Mouse (Mus musculus) heart, postnatal 4 days (tissue): ENCODE data around the gene Phxr2. TPM values are rescaled to one million over a fixed set of nuclear protein-coding genes. Genes with fewer than 3 reads are reported as not detected.

ENCODE experiments used
- DNase-seq: peaks from one replicate; pipeline ENCODE4 v3.0.0; 2021
- total RNA-seq, 2 experiments: library from RNA; stranded (reverse); gene quantifications; 2 replicates each; pipeline ENCODE4 v1.2.3; 2021

Gene Phxr2
- total RNA-seq, 2 experiments from 2014 or later, result not detected

DNA sequence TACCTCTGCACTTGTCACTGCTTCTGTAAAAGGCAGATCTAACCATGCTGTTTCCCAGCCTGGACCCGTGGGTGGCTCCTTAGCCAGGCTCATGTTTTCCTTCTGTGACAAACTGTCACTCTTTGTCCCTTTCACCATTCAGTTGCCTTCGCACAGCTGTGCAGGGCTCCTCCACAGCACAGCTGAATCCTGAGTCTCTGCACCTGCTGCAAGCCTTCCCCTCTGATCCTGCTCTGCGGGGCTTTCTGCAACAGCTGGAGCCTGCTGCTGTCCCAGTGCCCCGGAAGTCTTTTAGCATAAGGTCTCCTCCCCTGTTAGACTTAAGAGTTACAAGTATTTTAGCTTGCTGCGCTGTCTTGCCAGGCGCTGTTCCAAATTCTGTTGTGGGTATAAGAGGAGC is 6.1 kb upstream of the Phxr2 start:
- DNase-seq, result no peak

DNA sequence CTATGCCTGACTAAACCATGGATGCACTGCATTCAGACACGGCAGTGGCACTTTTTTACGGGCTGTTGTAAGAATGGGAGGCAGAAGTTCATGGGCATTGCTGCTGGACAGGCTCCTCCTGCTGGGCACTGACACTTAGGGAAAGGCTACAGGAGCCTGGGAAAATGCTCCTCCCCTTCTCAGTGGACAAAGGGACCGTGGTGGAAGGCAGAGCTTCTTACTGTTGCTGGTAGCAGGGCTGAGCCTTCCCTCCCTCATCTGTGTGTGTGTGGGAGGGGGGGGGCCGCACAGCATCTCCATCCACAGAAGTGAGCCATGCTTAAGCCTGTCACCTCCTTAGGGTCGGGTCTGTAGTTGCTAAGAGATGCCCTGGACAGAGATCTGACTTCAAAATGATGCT is 5.2 kb upstream of the Phxr2 start:
- no peak for DNase-seq

GRCm38 (mm10) chr10:99130611-99131010 is 4.5 kb upstream of the Phxr2 start:
- no peak for DNase-seq

DNA sequence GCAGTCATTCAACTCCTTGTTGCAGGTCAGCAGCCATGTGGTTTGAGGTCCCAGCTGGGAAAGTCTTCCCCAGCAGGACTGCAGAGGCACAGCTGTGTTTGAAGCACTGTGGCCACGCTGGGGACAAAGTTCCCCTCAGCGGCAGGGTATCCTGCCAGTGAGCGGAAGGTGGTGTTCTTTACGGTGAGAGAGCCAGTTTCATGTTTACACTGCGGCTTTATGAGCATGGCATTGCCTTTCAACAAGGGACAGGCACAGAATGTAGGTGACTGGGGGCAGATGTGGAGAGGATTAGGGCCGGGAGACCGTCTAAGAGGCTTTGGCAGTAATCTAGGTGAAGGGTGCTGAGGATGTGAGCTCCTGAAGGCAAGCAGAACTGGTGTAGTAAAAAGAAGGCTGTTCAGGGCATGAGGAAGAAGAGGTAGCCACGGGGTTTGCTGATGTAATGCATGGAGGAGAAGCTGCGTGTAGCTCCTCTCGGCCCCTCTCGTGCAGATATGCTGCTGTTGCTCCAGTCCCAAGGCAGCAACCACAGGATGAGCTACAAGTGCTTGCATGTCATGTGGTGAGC is 1.7 kb upstream of the Phxr2 start:
- DNase-seq, result no peak

GRCm38 (mm10) chr10:99126954-99127353 is 829 bp upstream of the Phxr2 start:
- DNase-seq, result no peak

DNA sequence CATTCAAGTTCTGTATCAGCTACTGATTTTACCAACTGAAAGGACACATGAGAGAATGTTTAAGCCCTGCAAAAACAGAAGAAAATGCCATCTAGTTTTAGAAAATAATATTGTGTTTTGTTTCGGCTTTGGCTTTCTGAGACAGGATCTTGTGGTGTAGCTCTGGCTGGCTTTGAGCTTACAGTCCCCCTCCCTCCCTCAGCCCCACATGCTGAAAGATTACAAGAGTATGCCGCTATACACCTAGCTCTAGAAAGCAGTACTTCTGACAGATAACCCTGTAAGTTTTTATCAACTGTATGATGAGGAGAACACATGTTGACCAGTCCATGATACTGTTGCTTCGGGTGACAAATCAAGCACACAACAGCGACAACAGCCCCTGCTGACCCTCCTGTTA is 6.7 kb downstream of the Phxr2 start:
- no peak for DNase-seq

- DNase-seq, result no peak
Measured at GRCm38 (mm10) chr10:99118697-99119096, 7.4 kb downstream of the Phxr2 start.

DNA sequence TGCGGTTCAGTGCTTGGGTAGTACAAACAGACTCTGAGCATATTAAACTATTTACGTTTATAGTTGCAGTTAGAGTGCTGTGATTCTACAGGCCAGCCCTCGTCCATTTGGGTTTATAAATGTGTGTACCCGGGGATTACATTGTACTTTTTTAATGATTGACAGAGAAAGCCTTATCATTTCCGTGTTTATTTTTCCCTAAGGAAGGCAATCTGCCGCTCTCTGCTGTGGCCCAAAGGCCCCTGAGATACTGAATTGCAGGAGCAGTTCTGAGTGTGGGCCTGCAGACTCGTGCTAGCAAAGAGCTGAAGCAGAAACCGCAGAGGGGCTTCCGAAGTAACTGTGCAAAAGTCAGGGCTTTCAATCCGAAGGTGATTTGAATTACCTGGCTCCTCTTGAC is 8.2 kb downstream of the Phxr2 start:
- DNase-seq, result no peak

GRCm38 (mm10) chr10:99116650-99117615 is 9.2 kb downstream of the Phxr2 start:
- DNase-seq, result no peak

DNA sequence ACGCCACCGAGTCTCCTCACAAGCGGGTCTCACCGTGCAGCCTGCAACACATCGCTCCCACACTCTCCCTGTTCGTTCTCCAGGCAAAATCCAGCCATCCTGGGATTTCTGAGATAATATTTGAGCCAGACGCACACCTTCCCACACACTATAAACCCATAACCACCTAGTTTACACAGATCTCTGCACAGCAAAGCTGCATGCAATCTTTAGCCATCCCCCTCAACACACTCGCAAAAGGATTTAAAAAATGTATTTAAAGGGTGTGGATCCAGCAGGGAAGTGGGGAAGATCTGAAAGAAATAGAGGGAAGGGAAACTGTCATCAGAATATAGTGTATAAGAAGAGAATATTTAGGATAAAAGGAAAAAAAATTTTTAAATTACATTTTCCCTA is 9.9 kb downstream of the Phxr2 start:
- no peak for DNase-seq

GRCm38 (mm10) chr10:99115471-99116236 is 10.5 kb downstream of the Phxr2 start:
- no peak for DNase-seq

DNA sequence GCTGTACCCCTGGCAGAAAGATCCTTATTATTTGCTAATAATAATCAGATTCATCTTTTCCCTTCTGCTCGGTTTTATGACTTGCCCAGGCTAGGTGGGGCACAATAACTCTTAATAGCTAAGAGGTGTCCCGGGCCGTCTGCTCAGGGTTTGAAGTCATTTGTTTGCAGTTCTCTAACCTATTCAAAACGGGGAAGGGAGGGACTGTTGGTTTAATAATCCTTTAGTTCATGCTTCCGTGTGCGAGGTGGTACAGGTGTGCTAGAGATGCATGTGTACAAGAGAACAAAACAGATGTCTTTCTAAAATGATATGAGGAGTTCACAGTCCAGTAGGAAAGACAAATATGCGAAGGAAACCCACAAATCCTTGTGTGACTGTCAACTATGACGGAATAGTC is 11.8 kb downstream of the Phxr2 start:
- no peak for DNase-seq

DNA sequence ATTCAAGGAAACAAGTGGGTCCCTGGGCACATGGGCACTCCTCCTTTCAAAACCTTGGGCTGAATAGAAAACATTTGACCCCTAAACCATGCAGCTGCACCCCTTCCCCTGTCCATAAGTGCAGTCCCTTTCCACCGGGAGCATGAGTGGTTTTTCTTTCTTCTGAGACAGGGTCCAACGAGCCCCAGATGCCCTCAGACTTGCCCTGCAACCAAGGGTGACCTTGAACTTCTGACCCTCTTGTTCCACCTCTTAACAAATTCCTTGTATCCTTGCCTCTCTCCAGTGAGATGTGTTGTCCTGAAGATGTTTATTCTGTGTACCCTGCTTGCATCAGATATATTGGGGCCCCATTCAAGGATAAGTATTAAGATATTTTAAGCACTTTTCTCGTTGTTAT is 12.6 kb downstream of the Phxr2 start:
- DNase-seq, result no peak

DNA sequence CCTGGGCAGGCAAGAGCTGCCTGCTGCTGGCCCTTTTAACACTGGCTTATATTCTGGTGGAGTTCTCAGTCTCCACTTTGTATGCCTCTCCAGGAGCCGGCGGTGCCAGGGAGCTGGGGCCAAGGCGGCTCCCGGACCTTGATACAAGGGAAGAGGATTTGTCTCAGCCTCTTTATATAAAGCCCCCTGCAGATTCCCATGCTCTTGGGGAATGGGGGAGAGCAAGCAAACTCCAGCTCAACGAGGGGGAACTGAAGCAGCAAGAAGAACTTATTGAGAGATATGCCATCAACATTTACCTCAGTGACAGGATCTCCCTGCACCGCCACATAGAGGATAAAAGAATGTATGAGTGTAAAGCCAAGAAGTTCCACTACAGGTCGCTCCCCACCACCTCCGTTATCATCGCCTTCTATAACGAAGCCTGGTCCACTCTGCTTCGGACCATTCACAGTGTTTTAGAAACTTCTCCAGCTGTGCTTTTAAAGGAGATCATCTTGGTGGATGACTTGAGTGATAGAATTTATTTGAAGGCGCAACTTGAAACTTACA is 17.6 kb downstream of the Phxr2 start:
- DNase-seq, result no peak

GRCm38 (mm10) chr10:99107964-99108363 is 18.2 kb downstream of the Phxr2 start, which contains the start of gene Galnt4:
Gene Galnt4, plus strand, starts transcription at chr10:99108159.
- peak; percentile 85 for DNase-seq

DNA sequence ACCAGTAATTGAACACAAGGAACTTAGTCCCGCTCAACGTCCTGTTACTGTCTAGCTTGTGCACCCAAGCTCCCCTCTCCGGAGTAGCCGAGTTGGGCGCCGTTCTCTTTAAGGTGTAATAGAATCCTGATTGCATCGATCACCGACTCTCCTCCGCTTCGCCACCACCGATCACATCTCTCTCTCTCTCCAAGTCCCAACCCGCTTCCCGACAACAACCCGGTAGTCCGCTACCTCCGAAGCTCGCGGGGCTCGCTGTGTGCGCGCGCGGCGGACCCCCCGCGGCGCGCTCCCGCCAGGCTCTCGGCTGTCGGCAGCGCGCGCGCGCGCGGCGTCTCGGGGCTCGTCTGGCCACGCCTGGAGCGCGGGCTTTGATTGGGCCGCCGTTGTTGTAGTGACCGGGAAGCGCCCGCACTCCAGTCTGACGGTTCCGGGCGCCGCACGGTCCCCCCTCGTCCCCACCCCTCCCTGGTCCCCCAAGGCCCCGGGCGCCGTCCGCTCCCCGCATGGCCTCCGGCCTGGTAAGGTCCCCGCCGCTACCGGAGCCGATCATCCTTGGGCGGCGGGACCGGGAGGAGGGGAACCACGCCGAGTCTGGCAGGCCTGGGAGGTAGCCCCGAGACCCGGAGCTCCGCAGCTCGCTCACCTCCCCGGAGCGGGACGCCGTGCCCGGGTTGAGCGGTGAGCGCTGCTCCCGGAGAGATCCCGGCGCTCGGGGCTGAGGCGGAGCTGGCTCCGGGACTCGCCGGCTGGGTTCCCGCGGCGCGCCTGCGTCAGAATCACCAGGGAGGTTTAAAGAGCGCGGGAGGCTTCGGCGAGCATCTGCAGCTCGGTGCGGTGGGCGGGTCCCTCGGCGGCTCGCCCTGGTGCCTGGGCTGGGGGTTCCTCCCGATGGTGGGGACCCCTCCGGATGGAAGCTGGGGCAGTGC is 19.2 kb downstream of the Phxr2 start, which contains the start of gene Poc1b:
TSS of gene Poc1b (plus strand) at position 334 of the 929 bp plus-strand sequence.
- DNase-seq, result peak; percentile 88

DNA sequence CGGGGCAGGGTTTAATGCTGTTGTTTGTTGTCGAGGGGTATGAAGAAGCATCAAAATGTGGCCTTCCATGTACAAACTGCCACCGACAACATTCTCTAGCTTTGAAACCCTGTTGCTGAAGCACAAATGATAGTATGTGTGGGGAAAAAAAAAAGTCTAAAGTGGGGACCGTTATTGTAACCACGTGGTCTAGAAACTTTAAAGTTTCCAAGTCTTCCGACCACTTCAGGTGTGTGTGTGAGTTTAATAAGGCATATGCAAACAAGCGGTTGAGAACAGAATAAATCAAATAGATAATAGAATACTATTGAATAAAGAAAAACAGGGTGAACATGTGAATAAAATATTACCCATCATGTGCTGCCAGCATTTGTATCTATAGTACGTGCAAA is 19.8 kb downstream of the Phxr2 start:
- DNase-seq, result no peak

DNA sequence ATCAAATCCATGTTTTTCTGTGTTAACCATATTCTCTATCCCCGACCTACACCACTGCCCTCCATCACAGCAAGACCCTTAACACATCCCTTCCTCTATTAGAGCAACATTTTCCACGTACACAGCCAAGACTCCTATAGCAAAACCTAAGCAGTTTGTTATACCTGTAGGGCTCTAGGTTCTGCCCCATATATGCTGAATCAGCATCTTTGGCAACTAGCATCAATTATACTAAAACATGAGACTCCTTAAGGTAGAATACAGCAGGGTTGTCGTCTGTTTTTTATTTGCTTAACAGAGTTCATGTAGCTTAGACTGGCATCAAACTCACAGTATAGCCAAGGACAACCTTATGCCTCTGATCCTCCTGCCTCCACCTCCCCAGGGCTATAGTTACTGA is 20.6 kb downstream of the Phxr2 start:
- DNase-seq, result no peak

- DNase-seq, result peak; percentile 49
Measured at GRCm38 (mm10) chr10:99097374-99097773, 28.8 kb downstream of the Phxr2 start.

DNA sequence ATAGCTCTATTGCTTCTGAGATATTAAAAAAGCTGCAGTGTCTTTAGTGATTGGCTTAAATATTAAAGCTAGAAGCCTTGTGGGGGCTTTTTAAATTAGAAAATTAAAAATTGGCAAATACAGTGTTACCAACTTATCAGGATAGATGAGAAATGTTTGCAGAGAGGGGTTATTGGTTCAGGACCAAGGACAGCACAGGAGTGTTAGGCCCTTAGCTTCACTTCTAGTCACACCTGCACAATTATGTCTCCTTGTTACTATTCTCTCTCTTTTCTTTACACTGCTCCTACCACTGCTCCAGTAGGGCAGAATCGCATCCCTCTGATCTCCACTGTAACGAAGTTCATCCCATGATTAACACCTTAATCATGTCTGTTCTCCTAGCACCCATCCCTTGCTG is 31.0 kb downstream of the Phxr2 start:
- no peak for DNase-seq

DNA sequence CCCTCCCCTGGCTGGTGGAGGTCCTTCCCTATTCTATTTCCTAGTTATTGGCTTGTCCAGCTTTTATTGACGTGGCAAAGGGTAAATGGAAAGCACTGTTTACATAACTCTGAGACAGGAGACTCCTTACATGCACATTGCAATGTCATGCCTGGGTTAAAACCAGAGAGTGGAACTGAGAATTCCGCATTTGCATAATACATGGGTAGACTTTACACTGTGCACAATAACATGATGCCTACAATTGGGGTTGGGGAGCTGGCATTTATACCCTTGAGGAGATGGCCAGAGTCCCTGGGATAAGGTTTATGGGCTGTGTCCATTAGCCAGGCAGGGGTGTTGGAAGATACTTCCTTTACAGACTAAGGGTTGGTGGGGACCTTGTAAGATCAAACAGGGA is 32.8 kb downstream of the Phxr2 start:
- DNase-seq, result no peak

DNA sequence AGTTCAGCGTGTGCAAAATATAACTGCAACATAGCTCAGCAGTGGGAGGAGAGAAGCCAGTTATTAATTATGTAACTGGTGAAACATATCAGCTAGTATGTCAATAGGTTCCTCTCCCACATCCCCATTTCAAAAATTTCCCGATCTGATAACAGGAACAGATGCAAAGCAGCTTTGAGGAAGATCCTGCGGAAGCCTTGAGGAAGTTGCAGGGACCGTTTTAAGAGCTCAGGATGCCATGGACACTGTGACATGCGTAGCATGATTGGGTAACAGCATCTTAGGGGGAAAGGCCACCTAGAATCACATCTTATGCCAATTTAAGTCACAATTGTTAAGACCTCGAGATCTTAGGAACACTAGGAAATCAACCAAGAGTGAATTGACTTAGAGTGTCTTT is 36.2 kb downstream of the Phxr2 start:
- DNase-seq, result no peak
